Mouse (Mus musculus) ES-Bruce4 (cell line): ENCODE data around the gene Akirin2.

Experiments used
- CTCF ChIP-seq: IDR thresholded peaks from one replicate; pipeline ENCODE4 v1.8.1; 2011; ENCODE audit warnings: low read depth, low read length
- EP300 ChIP-seq: IDR thresholded peaks from 2 replicates; pipeline ENCODE4 v1.6.1; 2011; ENCODE audit warnings: low read depth, low read length; ENCODE audit not compliant: insufficient read depth
- POLR2A ChIP-seq: IDR thresholded peaks from one replicate; pipeline ENCODE4 v1.8.1; 2011; ENCODE audit warnings: low read length; ENCODE audit not compliant: insufficient read depth

GRCm38 (mm10) chr4:34613571-34614145 lies 62.9 kb downstream of the Akirin2 start:
- TF ChIP-seq CTCF (no peak), POLR2A (no peak), EP300 (no peak)
